Mouse (Mus musculus) bone marrow macrophage, adult 2 months (primary cell): ENCODE data around the gene Tlk2. TPM values are rescaled to one million over a fixed set of nuclear protein-coding genes. Genes with fewer than 3 reads are reported as not detected.

Source experiments
- H3K27ac ChIP-seq: 2 replicates; pipeline ENCODE4 v1.5.1; 2012; ENCODE audit warnings: low read depth, low read length; ENCODE audit not compliant: insufficient read depth
- H3K4me1 ChIP-seq: 2 replicates; pipeline ENCODE4 v1.6.1; 2012; ENCODE audit warnings: low read length; ENCODE audit not compliant: control insufficient read depth, insufficient read depth
- H3K4me3 ChIP-seq: 2 replicates; pipeline ENCODE4 v1.5.1; 2012; ENCODE audit warnings: mild to moderate bottlenecking, low read length, moderate library complexity; ENCODE audit not compliant: insufficient read depth
- CTCF ChIP-seq: IDR thresholded peaks from 2 replicates; pipeline ENCODE4 v1.5.1; 2012; ENCODE audit warnings: low read depth, mild to moderate bottlenecking, low read length, moderate library complexity
- POLR2A ChIP-seq: IDR thresholded peaks from 2 replicates; pipeline ENCODE4 v1.6.1; 2012; ENCODE audit warnings: mild to moderate bottlenecking, low read depth, low read length, borderline replicate concordance
- polyA plus RNA-seq: library from polyadenylated mRNA; stranded (reverse); fragments of >200 nt; gene quantifications from 2 replicates; pipeline ENCODE4 v1.2.4, GENCODE M21; 2012; ENCODE audit not compliant: missing spikeins, insufficient read depth, insufficient read length

Tlk2 gene
- polyA plus RNA-seq, 1 experiment: 35.3 TPM

DNA sequence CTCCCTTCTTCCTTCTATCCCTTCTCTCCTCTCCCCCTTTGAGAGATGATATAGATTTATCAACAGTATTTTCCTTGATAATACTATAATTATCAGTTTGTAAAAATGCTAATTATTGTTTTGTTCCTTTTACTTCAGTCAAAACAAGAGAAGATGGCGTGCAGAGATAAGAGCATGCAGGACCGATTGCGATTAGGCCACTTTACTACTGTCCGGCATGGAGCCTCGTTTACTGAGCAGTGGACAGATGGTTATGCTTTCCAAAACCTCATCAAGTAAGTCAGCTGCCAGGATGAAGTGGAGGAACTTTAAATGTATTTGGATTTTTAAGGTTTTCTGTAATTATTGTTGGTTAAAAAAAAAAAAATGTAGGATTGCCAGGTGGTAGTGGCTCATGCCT lies 68.7 kb downstream of the Tlk2 start:
- no peak for TF ChIP-seq CTCF
- no peak for TF ChIP-seq POLR2A
- Histone ChIP-seq H3K4me1 (peaks cover 2% of the 10 kb centered on the region; the same call in 1 of the 2 replicates), H3K27ac (no peak overlapping the region), H3K4me3 (no peak overlapping the region)

DNA sequence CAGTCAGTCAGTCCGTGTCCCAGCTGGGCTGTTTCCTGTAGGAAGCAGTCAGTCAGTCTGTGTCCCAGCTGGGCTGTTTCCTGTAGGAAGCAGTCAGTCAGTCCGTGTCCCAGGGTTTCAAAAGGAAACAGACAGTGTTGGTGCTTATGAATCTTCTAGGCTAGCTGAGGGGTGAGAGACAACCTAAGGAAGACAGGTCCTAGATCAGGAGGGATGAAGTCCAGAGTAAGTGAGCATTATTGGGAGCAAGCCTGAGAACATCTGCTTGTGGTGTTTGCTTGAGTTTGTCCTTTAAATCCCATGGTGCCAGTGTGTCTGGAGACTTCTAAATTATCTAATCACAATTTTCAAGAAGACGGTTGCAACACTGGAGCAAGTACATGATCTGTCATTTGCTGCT lies 81.1 kb downstream of the Tlk2 start:
- Histone ChIP-seq H3K4me1 (no peaks in the 10 kb centered on the region), H3K27ac (no peak overlapping the region), H3K4me3 (no peak overlapping the region)
- TF ChIP-seq CTCF (no peak), POLR2A (no peak)

DNA sequence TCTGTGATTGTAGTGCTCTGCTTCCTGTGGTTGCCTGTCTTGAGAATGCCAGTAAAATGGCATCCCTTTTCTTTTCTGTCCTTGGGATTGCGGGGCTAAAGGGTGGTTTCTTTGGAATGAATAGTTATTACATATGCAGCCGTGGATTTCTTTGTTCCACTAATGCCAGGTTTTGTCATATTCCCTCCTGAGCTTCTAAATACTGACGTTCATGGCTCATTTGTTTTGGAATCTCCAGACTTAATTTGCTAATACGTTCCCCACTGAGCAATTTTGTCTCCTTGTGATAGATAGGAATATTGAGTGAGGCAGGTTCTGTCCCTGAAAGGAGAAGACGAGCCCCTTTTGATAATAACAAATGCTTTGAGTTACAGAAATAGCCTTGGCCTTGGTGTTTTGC lies 82.5 kb downstream of the Tlk2 start:
- Histone ChIP-seq H3K27ac (no peak overlapping the region), H3K4me1 (no peaks in the 10 kb centered on the region)
- TF ChIP-seq POLR2A (no peak), CTCF (no peak)

DNA sequence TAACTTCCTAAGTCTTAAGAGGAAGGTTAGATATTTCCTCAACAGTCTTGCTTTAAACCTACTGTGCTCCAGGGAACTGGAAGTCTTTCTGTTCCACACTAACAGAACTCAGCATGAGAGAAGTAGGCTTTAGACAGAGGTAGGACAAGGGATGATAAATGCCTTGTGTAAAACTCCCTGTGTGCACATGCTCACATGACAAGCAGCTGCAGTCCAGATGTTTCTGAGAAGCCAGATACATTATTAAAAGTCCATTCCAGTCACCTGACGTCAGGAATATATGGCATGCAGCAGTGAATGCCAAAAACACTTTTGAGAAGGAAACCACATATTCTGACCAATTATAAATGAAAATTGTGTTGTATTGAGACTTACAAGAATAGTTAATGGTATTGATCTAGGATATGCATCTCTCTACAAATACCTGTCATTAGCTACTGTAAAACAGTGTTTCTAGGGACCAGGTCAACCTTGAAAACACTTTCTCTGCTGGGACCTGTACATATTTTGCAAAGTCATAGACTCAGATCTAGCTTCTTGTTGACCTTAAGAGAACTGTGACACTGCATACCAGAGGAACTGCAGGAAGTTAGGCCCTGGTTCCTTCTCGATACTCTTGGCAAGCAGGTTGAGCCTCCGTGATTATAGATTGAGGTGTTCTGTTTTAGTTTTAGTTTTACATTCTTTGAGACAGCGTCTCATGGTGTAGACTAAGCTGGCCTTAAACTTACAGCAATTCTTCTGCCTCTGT lies 83.2 kb downstream of the Tlk2 start:
- Histone ChIP-seq H3K4me3 (no peak overlapping the region), H3K27ac (no peak overlapping the region), H3K4me1 (no peaks in the 10 kb centered on the region)
- TF ChIP-seq POLR2A (no peak), CTCF (no peak)

More for the DNA sequence above, 82.5 kb downstream of the Tlk2 start:
- H3K4me3 ChIP-seq: no peak overlapping the region

DNA sequence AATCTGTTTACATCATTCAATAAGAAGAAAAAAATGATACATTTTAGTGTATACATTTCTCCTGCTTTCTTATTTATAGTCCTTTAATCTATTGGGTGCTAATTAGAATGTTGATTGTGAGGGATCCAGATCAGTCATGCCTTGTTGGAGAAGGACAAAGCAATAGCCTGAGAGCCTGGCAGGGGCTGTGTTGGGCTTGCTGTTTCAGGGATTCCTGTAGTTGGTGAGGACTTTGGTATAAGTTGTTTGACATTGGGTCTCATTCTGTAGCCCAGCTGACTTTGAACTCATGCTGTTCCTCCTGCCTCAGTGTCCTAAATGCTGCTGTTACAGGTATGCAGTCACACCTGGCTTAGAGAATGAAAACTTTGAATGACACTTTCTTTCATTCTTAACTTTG lies 85.9 kb downstream of the Tlk2 start:
- Histone ChIP-seq H3K27ac (no peak overlapping the region), H3K4me3 (no peak overlapping the region), H3K4me1 (no peaks in the 10 kb centered on the region)
- no peak for TF ChIP-seq CTCF
- TF ChIP-seq POLR2A: no peak

DNA sequence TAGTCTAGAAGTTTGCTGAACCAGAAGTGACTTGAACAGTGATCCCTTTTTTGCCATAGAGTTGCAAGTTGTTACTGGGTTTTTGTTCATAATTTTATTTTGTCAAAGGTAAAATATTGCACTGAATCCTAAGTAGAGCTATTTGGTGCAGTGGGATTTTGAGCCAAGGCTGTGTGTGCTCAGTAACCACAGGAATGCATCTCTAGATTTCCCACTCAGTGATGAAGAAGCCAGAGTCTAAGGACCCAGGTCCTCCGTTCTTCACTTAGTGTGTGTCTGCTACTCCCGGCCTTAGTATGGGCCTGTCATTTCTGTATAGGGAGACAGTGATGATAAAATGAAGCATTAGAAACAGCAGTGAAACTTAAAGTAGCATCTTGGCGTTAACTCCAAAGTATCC lies 86.4 kb downstream of the Tlk2 start:
- Histone ChIP-seq H3K4me3 (no peak overlapping the region), H3K4me1 (no peaks in the 10 kb centered on the region), H3K27ac (no peak overlapping the region)
- no peak for TF ChIP-seq CTCF
- no peak for TF ChIP-seq POLR2A

DNA sequence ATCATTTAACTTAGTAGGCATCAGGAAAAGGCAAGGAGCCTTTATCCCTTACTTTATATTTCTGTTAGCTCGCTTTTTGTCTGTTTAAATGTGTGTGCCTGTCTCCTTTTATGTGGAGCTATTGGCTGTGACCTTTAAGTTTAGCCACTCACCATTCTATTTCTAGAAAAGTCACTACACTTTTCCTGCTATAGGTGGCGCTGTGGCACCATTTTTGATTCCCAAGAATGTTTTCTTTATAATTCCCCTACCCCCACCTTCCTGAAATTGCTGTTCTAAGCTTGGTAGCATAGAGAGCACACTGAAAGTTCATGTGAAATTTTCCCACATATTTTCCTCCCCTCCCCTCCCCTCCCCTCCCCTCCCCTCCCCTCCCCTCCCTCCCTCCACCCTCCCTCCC lies 91.5 kb downstream of the Tlk2 start:
- no peak overlapping the region for H3K27ac ChIP-seq
- H3K4me1 ChIP-seq: no peaks in the 10 kb centered on the region
- H3K4me3 ChIP-seq: no peak overlapping the region
- no peak for TF ChIP-seq POLR2A
- no peak for TF ChIP-seq CTCF

DNA sequence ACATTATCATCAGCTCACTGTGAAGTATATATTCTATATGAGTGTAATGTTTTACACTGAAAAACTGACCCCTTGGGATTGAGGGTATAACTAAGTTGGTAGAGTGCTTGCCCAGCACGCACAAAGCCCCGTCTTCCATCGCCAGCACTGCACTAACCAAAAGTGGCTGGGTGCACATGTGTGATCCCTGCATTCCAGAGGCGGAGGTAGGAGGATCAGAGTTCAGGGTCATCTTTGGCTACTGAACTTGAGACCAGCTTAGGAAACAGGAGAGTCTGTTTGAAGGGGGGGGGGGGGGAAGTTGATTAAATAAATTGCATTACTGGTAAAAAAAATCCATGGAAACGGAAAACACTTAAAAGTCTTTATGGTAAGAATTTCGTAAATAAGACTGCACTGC lies 101.8 kb downstream of the Tlk2 start:
- TF ChIP-seq POLR2A (no peak), CTCF (no peak)
- no peaks in the 10 kb centered on the region for H3K4me1 ChIP-seq
- no peak overlapping the region for H3K4me3 ChIP-seq
- H3K27ac ChIP-seq: no peak overlapping the region

DNA sequence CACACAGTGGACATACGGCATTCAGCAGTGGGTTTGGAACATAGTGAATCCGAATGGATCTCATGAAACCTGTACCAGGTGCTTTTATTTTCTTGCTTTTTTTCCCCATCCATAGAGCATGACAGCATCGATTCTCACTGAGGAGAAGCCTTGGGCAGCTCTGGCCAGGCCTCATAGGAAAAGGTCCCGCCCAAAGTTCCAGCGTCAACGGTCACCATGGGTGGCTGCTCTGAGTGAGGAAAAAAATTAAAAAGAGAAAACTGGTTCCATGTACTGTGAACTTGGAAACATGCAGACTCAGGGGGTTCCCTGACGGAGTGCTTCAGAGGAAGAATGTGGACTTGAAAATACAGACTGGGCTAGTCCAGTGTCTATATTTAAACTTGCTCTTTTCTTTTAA lies 102.7 kb downstream of the Tlk2 start:
- H3K27ac ChIP-seq: no peak overlapping the region
- TF ChIP-seq POLR2A (no peak), CTCF (no peak)
- H3K4me3 ChIP-seq: no peak overlapping the region
- no peaks in the 10 kb centered on the region for H3K4me1 ChIP-seq

DNA sequence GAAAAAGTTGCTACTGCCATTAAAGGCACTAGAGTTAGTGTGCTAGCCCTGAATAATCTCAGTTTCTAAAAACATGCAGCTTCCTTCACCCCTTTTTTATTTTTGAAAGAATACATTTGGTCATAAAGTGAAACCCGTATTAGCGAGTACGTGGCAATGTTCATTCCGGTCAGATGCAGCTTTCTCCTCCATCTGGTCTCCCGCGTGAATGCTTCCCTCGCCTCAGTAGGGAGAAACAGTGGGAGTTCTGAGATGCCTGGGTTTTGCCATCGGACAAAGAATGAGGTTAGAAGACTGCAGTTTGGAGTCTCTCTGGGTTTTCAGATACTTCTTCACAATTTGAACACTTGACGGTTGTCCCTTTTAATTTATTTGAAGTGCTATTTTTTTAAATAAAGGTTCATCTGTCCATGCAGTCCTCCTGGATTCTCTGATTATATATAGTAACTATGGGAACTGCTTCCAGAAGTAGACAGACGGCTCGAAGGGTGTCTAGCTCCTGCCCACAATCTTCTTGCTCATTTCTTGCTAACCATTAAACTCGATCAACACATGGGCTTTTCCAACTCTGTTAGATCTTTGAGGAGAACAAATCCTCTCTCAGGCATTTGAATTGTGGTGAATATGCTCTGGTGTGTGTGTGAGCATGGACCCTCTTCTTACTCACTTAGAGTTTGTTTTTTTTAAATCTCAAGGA lies 103.3 kb downstream of the Tlk2 start:
- H3K4me1 ChIP-seq: no peaks in the 10 kb centered on the region
- no peak overlapping the region for H3K4me3 ChIP-seq
- TF ChIP-seq POLR2A (no peak), CTCF (no peak)
- H3K27ac ChIP-seq: no peak overlapping the region
